Mouse (Mus musculus): ENCODE data around the gene B4gat1. TPM values are rescaled to one million over a fixed set of nuclear protein-coding genes. Genes with fewer than 3 reads are reported as not detected.

The B4gat1 gene
- polyA plus RNA-seq (2014; fragmentation: Nextera tagmentation; extraction: Ambion mirVana), result 49.9 and 53.1 TPM in 2 replicates

- no peaks in the 10 kb centered on the region for H3K27me3 ChIP-seq (ENCODE audit: control insufficient read depth, insufficient read depth, low read length)
- ATAC-seq (ENCODE audit: insufficient number of reproducible peaks, insufficient read depth, low FRiP score, low read depth), result peak; percentile 87
Measured at GRCm38 (mm10) chr19:5038709-5039156, at the start of gene B4gat1, which contains the start of gene AC124502.3. Gene B4gat1, plus strand, starts transcription at chr19:5038826. Gene AC124502.3, plus strand, starts transcription at chr19:5038891.

DNA sequence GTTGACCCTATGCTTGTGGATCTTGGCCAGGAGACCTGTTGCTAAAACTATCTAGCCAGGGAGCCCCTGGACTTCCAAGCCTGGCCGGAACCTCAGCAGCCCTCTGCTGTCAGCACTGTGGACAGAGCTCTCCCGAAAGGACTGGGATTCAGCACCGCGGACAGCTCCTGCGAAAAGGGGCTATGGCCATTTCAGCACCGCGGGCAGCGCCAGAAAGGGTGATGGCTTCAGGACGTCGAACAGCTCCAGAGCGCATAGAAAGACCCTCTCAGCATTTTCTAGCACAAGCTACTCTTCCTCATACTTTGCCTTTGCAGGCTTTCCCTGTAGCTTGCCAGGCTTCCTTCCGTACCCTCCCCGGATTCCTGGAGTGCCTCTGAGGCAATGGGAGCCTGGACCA, 49.6 kb upstream of the B4gat1 start:
- Histone ChIP-seq H3K4me1 (ENCODE audit: control insufficient read depth in 2 of 2, insufficient read depth in 2 of 2, low read length in 2 of 2) (peaks cover 22 to 29% of the 10 kb centered on the region in 2 experiments), H3K4me2 (ENCODE audit: low read length) (no peak overlapping the region), H3K9ac (ENCODE audit: low read length) (no peak overlapping the region), H3K27ac (replicated peaks in 1 of 2; ENCODE audit: control insufficient read depth in 1 of 2, insufficient read depth in 1 of 2, low read depth in 2 of 2, low read length in 2 of 2) (no peak overlapping the region), H3K9me3 (ENCODE audit: control insufficient read depth, low read length) (no peaks in the 10 kb centered on the region), H3K36me3 (ENCODE audit: control insufficient read depth, insufficient read depth, low read length) (peaks cover 8% of the 10 kb centered on the region; the same call in 1 of the 2 replicates), H3K4me3 (ENCODE audit: control insufficient read depth in 1 of 2, insufficient read depth in 1 of 2, low read depth in 1 of 2, low read length in 2 of 2) (no peak overlapping the region), H3K27me3 (ENCODE audit: control insufficient read depth, insufficient read depth, low read length) (peaks cover 41% of the 10 kb centered on the region)
- WGBS, result 4% methylated on average over 13 of the region's 13 CpGs
- no peak for ATAC-seq (ENCODE audit: insufficient number of reproducible peaks, insufficient read depth, low FRiP score, low read depth)

More at GRCm38 (mm10) chr19:5038709-5039156, at the start of gene B4gat1, which contains the start of gene AC124502.3:
- H3K27ac ChIP-seq (replicated peaks in 1 of 2; ENCODE audit: control insufficient read depth in 1 of 2, insufficient read depth in 1 of 2, low read depth in 2 of 2, low read length in 2 of 2), result peak within 1 kb of the TSS; percentile 14 to 54; a peak in 3 of 4 replicates
- under 1% methylated on average over 42 of the region's 44 CpGs for WGBS
- H3K9me3 ChIP-seq (ENCODE audit: control insufficient read depth, low read length), result no peaks in the 10 kb centered on the region
- peak within 1 kb of the TSS; percentile 92 for H3K4me2 ChIP-seq (ENCODE audit: low read length)
- H3K36me3 ChIP-seq (ENCODE audit: control insufficient read depth, insufficient read depth, low read length), result 0 out of 2 replicates have a peak, but pooled peaks cover 12% of the 10 kb centered on the region
- peaks cover 13 to 25% of the 10 kb centered on the region in 2 experiments for H3K4me1 ChIP-seq (ENCODE audit: control insufficient read depth in 2 of 2, insufficient read depth in 2 of 2, low read length in 2 of 2)
- peak within 1 kb of the TSS; percentile 84 for H3K9ac ChIP-seq (ENCODE audit: low read length)
- peak within 1 kb of the TSS; percentile 60 to 70 for H3K4me3 ChIP-seq (ENCODE audit: control insufficient read depth in 1 of 2, insufficient read depth in 1 of 2, low read depth in 1 of 2, low read length in 2 of 2)

- Histone ChIP-seq H3K4me3 (ENCODE audit: control insufficient read depth in 1 of 2, insufficient read depth in 1 of 2, low read depth in 1 of 2, low read length in 2 of 2) (no peak overlapping the region), H3K4me1 (ENCODE audit: control insufficient read depth in 2 of 2, insufficient read depth in 2 of 2, low read length in 2 of 2) (peaks cover 23 to 30% of the 10 kb centered on the region in 2 experiments), H3K27ac (replicated peaks in 1 of 2; ENCODE audit: control insufficient read depth in 1 of 2, insufficient read depth in 1 of 2, low read depth in 2 of 2, low read length in 2 of 2) (no peak overlapping the region), H3K9me3 (ENCODE audit: control insufficient read depth, low read length) (no peaks in the 10 kb centered on the region), H3K9ac (ENCODE audit: low read length) (no peak overlapping the region), H3K4me2 (ENCODE audit: low read length) (peak overlapping the region; percentile 57; the same call in 1 of the 2 replicates), H3K36me3 (ENCODE audit: control insufficient read depth, insufficient read depth, low read length) (peaks cover 8% of the 10 kb centered on the region; the same call in 1 of the 2 replicates), H3K27me3 (ENCODE audit: control insufficient read depth, insufficient read depth, low read length) (peaks cover 36% of the 10 kb centered on the region)
- no peak for ATAC-seq (ENCODE audit: insufficient number of reproducible peaks, insufficient read depth, low FRiP score, low read depth)
- WGBS, result 19% methylated on average over 47 of the region's 47 CpGs
Measured at GRCm38 (mm10) chr19:4989434-4990255, 49.0 kb upstream of the B4gat1 start.

- peak within 1 kb of the TSS; percentile 4 to 13; a peak in 1 of 4 replicates for H3K4me3 ChIP-seq (ENCODE audit: control insufficient read depth in 1 of 2, insufficient read depth in 1 of 2, low read depth in 1 of 2, low read length in 2 of 2)
- peaks cover 8% of the 10 kb centered on the region; the same call in 1 of the 2 replicates for H3K36me3 ChIP-seq (ENCODE audit: control insufficient read depth, insufficient read depth, low read length)
- WGBS, result 15% methylated on average over 4 of the region's 4 CpGs
- H3K27ac ChIP-seq (replicated peaks in 1 of 2; ENCODE audit: control insufficient read depth in 1 of 2, insufficient read depth in 1 of 2, low read depth in 2 of 2, low read length in 2 of 2), result no peak within 1 kb of the TSS
- no peaks in the 10 kb centered on the region for H3K9me3 ChIP-seq (ENCODE audit: control insufficient read depth, low read length)
- peaks cover 30% of the 10 kb centered on the region for H3K27me3 ChIP-seq (ENCODE audit: control insufficient read depth, insufficient read depth, low read length)
- peaks cover 26 to 30% of the 10 kb centered on the region in 2 experiments for H3K4me1 ChIP-seq (ENCODE audit: control insufficient read depth in 2 of 2, insufficient read depth in 2 of 2, low read length in 2 of 2)
- no peak within 1 kb of the TSS for H3K9ac ChIP-seq (ENCODE audit: low read length)
- ATAC-seq (ENCODE audit: insufficient number of reproducible peaks, insufficient read depth, low FRiP score, low read depth), result no peak
- peak within 1 kb of the TSS; percentile 57 for H3K4me2 ChIP-seq (ENCODE audit: low read length)
Measured at GRCm38 (mm10) chr19:4990256-4990625, 48.4 kb upstream of the B4gat1 start, which contains the start of gene Npas4. Gene Npas4, minus strand, starts transcription at chr19:4990316.

GRCm38 (mm10) chr19:4990716-4991115, 47.9 kb upstream of the B4gat1 start:
- under 1% methylated on average over 22 of the region's 22 CpGs for WGBS
- peaks cover 26% of the 10 kb centered on the region for H3K27me3 ChIP-seq (ENCODE audit: control insufficient read depth, insufficient read depth, low read length)
- peak overlapping the region; percentile 57 for H3K4me2 ChIP-seq (ENCODE audit: low read length)
- no peak for ATAC-seq (ENCODE audit: insufficient number of reproducible peaks, insufficient read depth, low FRiP score, low read depth)
- no peaks in the 10 kb centered on the region for H3K9me3 ChIP-seq (ENCODE audit: control insufficient read depth, low read length)
- peaks cover 8% of the 10 kb centered on the region; the same call in 1 of the 2 replicates for H3K36me3 ChIP-seq (ENCODE audit: control insufficient read depth, insufficient read depth, low read length)
- peak overlapping the region; percentile 4 to 13; a peak in 1 of 4 replicates for H3K4me3 ChIP-seq (ENCODE audit: control insufficient read depth in 1 of 2, insufficient read depth in 1 of 2, low read depth in 1 of 2, low read length in 2 of 2)
- peaks cover 26 to 30% of the 10 kb centered on the region in 2 experiments for H3K4me1 ChIP-seq (ENCODE audit: control insufficient read depth in 2 of 2, insufficient read depth in 2 of 2, low read length in 2 of 2)
- no peak overlapping the region for H3K27ac ChIP-seq (replicated peaks in 1 of 2; ENCODE audit: control insufficient read depth in 1 of 2, insufficient read depth in 1 of 2, low read depth in 2 of 2, low read length in 2 of 2)
- H3K9ac ChIP-seq (ENCODE audit: low read length), result no peak overlapping the region

DNA sequence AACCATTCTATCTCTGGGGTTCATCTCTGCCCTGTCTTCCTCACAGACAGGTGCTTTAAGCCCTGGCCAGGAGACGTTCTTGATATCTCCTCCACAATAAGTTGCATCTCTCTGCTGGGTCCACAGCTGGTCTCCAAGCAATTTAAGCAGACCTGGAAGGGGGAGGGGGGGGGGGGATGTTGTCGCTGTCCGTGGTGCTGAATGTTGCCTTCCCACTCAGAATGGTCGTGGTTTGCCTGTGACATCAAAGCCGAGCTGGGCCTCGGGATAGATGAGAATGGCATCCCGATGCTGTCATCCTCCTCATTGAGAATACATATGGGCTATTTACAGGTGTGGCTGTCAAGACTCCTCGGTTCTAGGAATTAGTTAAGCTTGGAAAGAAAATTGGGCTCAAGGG, 46.3 kb upstream of the B4gat1 start:
- peak overlapping the region; percentile 6 for H3K4me2 ChIP-seq (ENCODE audit: low read length)
- WGBS, result 10% methylated on average over 8 of the region's 8 CpGs
- H3K27ac ChIP-seq (replicated peaks in 1 of 2; ENCODE audit: control insufficient read depth in 1 of 2, insufficient read depth in 1 of 2, low read depth in 2 of 2, low read length in 2 of 2), result peak overlapping the region in 1 of 2 experiments; percentile 51; a peak in 2 of 4 replicates
- no peak overlapping the region for H3K4me3 ChIP-seq (ENCODE audit: control insufficient read depth in 1 of 2, insufficient read depth in 1 of 2, low read depth in 1 of 2, low read length in 2 of 2)
- peaks cover 25% of the 10 kb centered on the region for H3K27me3 ChIP-seq (ENCODE audit: control insufficient read depth, insufficient read depth, low read length)
- no peaks in the 10 kb centered on the region for H3K36me3 ChIP-seq (ENCODE audit: control insufficient read depth, insufficient read depth, low read length)
- H3K9me3 ChIP-seq (ENCODE audit: control insufficient read depth, low read length), result no peaks in the 10 kb centered on the region
- H3K4me1 ChIP-seq (ENCODE audit: control insufficient read depth in 2 of 2, insufficient read depth in 2 of 2, low read length in 2 of 2), result peaks cover 26 to 30% of the 10 kb centered on the region in 2 experiments
- no peak overlapping the region for H3K9ac ChIP-seq (ENCODE audit: low read length)
- ATAC-seq (ENCODE audit: insufficient number of reproducible peaks, insufficient read depth, low FRiP score, low read depth), result no peak

GRCm38 (mm10) chr19:4992904-4993303, 45.7 kb upstream of the B4gat1 start:
- H3K4me1 ChIP-seq (ENCODE audit: control insufficient read depth in 2 of 2, insufficient read depth in 2 of 2, low read length in 2 of 2), result peaks cover 26 to 30% of the 10 kb centered on the region in 2 experiments
- H3K9ac ChIP-seq (ENCODE audit: low read length), result no peak overlapping the region
- H3K9me3 ChIP-seq (ENCODE audit: control insufficient read depth, low read length), result no peaks in the 10 kb centered on the region
- H3K4me3 ChIP-seq (ENCODE audit: control insufficient read depth in 1 of 2, insufficient read depth in 1 of 2, low read depth in 1 of 2, low read length in 2 of 2), result no peak overlapping the region
- peak overlapping the region; percentile 29 for H3K4me2 ChIP-seq (ENCODE audit: low read length)
- peaks cover 25% of the 10 kb centered on the region for H3K27me3 ChIP-seq (ENCODE audit: control insufficient read depth, insufficient read depth, low read length)
- no peaks in the 10 kb centered on the region for H3K36me3 ChIP-seq (ENCODE audit: control insufficient read depth, insufficient read depth, low read length)
- peak overlapping the region; percentile 2 to 51 for H3K27ac ChIP-seq (replicated peaks in 1 of 2; ENCODE audit: control insufficient read depth in 1 of 2, insufficient read depth in 1 of 2, low read depth in 2 of 2, low read length in 2 of 2)
- under 1% methylated on average over 9 of the region's 9 CpGs for WGBS
- ATAC-seq (ENCODE audit: insufficient number of reproducible peaks, insufficient read depth, low FRiP score, low read depth), result peak; percentile 82

Measured in heart, embryonic 14.5 days (tissue).